In genomic region chr9:25167458-25168084, GRCm38 (mm10) we compare ENCODE assay signal across 8 mouse cellular contexts. TPM values are rescaled to one million over a fixed set of nuclear protein-coding genes. Genes with fewer than 3 reads are reported as not detected.
DNase-seq lines count a peak whose midpoint lies in the region; ATAC-seq lines count a peak whose summit lies in the region.

No protein-coding gene starts in this region.

- peak; percentile 74 for ATAC-seq in forebrain, embryonic 11.5 days (replicated peaks; ENCODE audit: low FRiP score)

- no peak overlapping the region for H3K4me3 ChIP-seq in forebrain, embryonic 11.5 days (ENCODE audit: low read depth, low read length)

- H3K36me3 ChIP-seq in forebrain, embryonic 11.5 days (ENCODE audit: control insufficient read depth, insufficient read depth, low read length): no peaks in the 10 kb centered on the region

- no peaks in the 10 kb centered on the region for H3K27me3 ChIP-seq in forebrain, embryonic 11.5 days (ENCODE audit: control insufficient read depth, insufficient read depth, low read length)

- no peaks in the 10 kb centered on the region for H3K9me3 ChIP-seq in forebrain, embryonic 11.5 days (ENCODE audit: control insufficient read depth, low read length)

- WGBS in forebrain, embryonic 11.5 days: 30% methylated on average over 6 of the region's 6 CpGs

- no peak overlapping the region for H3K4me2 ChIP-seq in forebrain, embryonic 11.5 days (ENCODE audit: low read depth, low read length, severe bottlenecking)

- DNase-seq in Muller cell, postnatal 12 days (ENCODE audit: inconsistent ontology term): peak; percentile 66
- peak; percentile 72 for DNase-seq in c-Kit-positive CD71-negative TER-119-negative erythroid progenitor cells, embryonic 14.5 days (ENCODE audit: low read depth)
- peak; percentile 66 for DNase-seq in forebrain, embryonic 11.5 days (ENCODE audit: low spot score)
- DNase-seq in heart, postnatal 4 days: peak; percentile 87
- peak; percentile 71 to 86 for DNase-seq in layer of hippocampus, postnatal 14 days (ENCODE audit: low spot score in 2 of 2)
- DNase-seq in lung, postnatal 25 days (ENCODE audit: low spot score): peak; percentile 87
- peak; percentile 60 for DNase-seq in right cerebral cortex, postnatal 25 days
- DNase-seq in yolk sac, embryonic 10.5 days (ENCODE audit: low spot score): peak; percentile 53

- no peak overlapping the region for H3K27ac ChIP-seq in forebrain, embryonic 11.5 days (ENCODE audit: low read depth, low read length)

- no peaks in the 10 kb centered on the region for H3K4me1 ChIP-seq in forebrain, embryonic 11.5 days (replicated peaks; ENCODE audit: control insufficient read depth, insufficient read depth, low read length)

- H3K9ac ChIP-seq in forebrain, embryonic 11.5 days (ENCODE audit: low read length): no peak overlapping the region

RNA-seq across cellular contexts. Expression of gene Herpud2, which starts 16.0 kb away (rescaled TPM):
- polyA plus RNA-seq in forebrain, embryonic 11.5 days (2014; fragmentation: Nextera tagmentation; extraction: Ambion mirVana): 38.1 and 39.6 TPM in 2 replicates
- 10 to 100 TPM; 38.8 to 39.9 TPM for total RNA-seq in heart, postnatal 4 days (2021)
- total RNA-seq in layer of hippocampus, postnatal 14 days (2021): 10 to 100 TPM; 46.9 to 47.5 TPM
